Mouse (Mus musculus): ENCODE data around the gene Tns1.

The Tns1 gene

DNA sequence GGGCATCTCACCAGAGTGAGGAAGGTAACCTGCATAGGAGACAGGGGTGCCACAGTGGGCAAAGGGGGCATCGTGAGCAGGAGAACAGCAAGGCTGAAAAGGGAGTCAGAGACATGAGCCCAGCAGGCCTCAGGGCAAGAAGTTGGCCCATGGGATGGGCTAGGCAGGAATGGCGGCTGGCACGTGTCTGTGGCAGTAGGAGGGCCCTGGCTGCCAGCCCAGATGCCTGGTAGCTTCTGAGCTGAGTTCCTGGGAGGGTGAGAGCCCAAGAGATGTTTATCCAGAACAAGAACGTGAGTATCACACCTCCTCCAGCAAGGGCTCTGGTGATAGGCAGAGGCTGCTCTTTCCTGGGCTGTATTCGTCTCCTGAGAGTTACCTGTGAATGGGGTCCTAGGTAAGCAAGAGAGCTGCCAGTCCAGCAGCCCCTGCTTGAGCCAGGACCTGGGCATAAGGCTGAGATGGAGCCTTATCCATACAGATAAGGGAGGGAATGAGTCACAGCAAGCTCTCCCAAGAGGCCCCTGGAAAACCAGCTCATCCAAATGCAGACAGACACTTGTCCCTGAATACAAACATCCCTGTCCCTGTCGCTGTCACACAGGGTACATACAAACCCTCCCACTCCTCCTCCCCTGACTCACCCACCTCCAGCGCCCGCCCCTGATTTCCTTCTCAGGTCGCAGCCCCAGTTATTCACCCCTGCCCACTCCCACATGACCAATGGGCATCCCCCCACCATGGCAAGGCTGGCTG lies 2.2 kb downstream of the Tns1 start:
- DNase-seq (ENCODE audit: low spot score in 2 of 2) = no peak

GRCm38 (mm10) chr1:74121138-74121537 lies 3.1 kb downstream of the Tns1 start:
- DNase-seq (ENCODE audit: low spot score in 2 of 2) = no peak

GRCm38 (mm10) chr1:74119115-74119514 lies 5.1 kb downstream of the Tns1 start:
- DNase-seq (ENCODE audit: low spot score in 2 of 2) = no peak

GRCm38 (mm10) chr1:74117876-74118275 lies 6.4 kb downstream of the Tns1 start:
- DNase-seq (ENCODE audit: low spot score in 2 of 2) = no peak

DNA sequence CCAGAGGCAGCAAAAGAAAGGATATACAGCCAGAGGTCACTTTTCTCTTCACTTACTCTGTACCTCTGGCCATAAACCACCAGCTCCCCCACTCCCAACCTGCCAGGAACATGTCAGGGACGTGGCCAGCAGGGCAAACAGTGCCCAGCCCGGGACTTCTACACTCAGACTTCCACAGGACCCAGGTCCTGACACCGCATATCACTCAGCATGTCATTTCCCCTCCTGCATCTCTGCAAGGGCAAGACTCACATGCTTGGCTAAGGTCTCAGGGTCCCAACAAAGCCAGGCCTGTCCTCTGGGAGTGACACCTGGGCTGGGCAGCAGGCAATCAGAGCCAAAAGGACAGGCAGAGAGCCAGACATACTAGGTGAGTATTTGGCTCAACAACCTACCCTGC lies 11.2 kb downstream of the Tns1 start:
- no peak for DNase-seq (ENCODE audit: low spot score in 2 of 2)

- no peak for DNase-seq (ENCODE audit: low spot score in 2 of 2)
These were observed 12.6 kb downstream of the Tns1 start for GRCm38 (mm10) chr1:74111696-74112030.

DNA sequence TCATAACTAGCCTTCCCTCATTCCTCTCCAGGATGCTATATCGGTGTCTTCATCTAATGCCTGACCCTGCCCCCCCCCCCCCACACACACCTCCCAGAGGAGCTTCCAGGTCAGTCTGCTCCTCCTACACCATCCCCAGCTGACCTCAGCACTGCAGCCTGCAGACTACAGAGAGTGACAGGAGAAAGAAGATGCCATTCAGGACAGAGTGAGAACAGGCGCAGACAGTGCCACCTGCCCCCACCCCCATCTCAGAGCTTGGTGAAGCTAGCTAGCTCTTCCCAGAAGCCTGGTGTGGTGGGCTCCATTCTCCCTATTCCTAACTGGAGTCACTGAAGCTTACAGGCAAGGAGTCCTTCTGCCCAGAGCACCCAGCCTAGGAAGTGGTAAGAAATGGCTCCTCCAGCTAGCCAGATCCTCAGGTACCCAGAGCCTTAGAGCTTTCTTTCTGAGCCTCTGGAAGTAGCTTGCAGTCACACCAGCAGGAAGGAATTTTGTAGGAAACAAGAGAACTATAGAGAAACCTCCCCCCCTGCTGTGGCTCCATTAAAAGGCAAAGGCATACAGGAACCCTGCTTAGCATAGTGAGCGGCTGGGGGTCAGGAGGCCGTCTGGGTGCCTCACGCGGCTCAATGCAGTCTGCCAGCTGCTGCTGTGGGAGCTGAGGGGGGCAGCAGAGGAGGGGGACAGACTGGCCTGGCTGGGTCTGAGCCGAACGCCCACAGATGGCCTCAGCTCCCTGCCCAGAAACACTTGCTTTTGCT lies 13.1 kb downstream of the Tns1 start:
- no peak for DNase-seq (ENCODE audit: low spot score in 2 of 2)

- no peak for DNase-seq (ENCODE audit: low spot score in 2 of 2)
These were observed 14.6 kb downstream of the Tns1 start for GRCm38 (mm10) chr1:74109670-74110069.

- DNase-seq (ENCODE audit: low spot score in 2 of 2) = no peak
These were observed 16.2 kb downstream of the Tns1 start for GRCm38 (mm10) chr1:74107931-74108618.

DNA sequence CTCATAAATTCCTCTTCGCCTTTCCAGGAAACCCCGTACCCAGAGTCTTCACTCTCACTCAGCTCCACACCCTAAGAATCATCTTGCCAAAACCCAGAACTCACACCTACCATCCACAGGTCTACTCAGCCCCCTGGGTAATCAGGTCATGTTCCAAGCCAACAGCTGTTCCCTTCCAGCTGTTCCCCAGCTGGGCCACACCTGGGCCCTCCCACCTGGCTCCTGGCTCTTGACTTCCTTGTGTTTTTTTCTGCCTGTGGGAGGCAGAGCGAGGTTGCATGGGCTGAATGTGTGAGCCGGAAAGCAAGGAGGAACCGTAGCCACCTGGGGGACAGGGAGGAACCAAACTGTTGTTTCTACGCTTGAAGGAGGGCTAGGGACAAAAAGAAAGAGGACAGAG lies 18.0 kb downstream of the Tns1 start:
- DNase-seq (ENCODE audit: low spot score in 2 of 2) = no peak

- no peak for DNase-seq (ENCODE audit: low spot score in 2 of 2)
These were observed 18.6 kb downstream of the Tns1 start for GRCm38 (mm10) chr1:74105660-74106059.

GRCm38 (mm10) chr1:74103654-74104353 lies 20.4 kb downstream of the Tns1 start:
- no peak for DNase-seq (ENCODE audit: low spot score in 2 of 2)

DNA sequence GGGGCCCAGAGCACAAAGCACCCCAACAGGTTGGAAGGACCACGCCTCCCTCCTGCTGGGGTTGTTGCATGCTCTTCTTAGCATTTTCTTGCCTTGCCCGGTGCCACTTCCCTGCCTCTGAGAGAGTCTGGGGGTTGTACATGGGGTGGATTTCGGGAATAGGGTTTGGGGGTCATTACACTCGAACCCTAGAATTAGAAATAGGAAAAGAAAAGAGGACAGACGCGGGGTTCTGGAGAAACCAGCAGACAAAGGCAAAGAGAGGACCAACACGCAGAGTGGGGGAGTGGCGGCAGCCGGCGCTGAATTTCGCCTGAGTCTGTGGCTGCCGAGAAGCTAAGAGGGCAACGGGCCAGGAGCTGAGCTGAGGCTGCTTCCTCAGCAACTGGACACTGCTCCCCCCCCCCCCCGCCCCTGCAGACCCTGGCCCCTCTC lies 25.2 kb downstream of the Tns1 start:
- no peak for DNase-seq (ENCODE audit: low spot score in 2 of 2)

DNA sequence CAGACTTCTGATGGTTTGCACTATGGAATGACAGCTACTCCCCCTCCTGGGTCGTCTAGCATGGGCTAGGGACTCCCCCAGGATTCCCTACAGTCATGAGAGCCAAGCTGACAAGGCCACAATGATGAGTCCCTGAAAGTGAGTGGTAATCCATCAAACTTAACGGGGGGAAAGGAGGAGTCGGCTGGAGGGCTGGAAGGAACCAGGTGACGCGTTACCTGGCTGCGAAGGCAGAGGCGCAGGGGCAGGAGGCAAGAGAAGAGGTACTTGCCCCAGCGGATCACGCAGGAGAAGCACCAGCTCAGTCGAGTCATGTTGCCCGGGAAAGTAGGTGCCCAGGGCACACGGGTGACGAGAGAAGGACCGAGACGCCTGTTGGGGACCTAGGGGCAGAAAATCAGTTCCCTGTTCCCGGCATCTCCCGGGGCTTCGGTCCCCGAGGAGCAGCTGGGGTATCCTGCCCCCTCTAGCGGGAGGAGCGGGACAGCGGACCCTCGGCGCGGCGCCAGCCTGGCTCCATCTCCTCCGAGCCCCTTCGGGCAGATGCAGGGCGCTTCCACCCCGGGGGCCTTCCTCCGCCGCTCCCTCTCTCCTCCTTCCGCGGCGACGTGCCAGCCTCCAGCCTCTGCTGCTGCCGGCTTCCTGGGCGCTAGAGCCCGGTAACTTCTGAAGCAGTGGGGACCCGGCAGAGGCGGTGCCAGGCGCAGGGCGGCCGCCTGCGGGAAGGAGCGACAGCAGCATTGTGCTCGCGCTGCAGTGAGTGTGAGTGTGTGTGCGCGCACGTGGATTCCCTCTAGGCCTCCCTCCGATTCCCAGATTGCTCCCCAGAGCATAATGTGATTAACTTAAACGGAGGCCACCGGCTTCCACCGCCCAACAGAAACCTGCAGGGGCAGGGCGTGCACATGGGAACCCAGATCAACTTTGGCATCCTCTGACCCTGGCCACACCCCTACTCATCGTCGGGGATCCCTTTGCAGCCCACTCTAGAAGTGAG lies 25.9 kb downstream of the Tns1 start:
- DNase-seq (ENCODE audit: low spot score in 2 of 2) = no peak

GRCm38 (mm10) chr1:74095728-74096127 lies 28.5 kb downstream of the Tns1 start:
- no peak for DNase-seq (ENCODE audit: low spot score in 2 of 2)

DNA sequence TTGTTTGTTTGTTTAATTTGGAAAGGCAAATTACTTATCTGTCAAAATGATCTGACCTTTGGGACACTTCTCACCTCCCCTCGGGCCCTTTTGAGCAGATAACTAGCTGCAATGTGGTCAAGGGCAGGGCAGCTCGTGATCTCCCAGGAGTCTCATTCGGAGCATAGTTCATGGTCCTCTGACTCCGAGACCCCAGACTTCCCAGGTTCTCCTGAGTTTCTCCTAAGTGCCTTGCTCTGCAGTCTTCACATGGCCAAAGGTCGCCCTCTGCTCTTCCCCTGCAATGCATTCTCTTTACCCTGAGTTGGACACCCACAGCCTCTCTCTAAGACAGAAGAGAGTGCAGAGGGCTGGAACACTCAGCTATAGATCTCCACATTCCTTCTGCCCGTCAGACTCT lies 29.0 kb downstream of the Tns1 start:
- no peak for DNase-seq (ENCODE audit: low spot score in 2 of 2)

GRCm38 (mm10) chr1:74094497-74095270 lies 29.6 kb downstream of the Tns1 start:
- DNase-seq (ENCODE audit: low spot score in 2 of 2) = peak in 1 of 2 experiments; percentile 32

- DNase-seq (ENCODE audit: low spot score in 2 of 2) = no peak
These were observed 30.8 kb downstream of the Tns1 start for GRCm38 (mm10) chr1:74093447-74093846.

- DNase-seq (ENCODE audit: low spot score in 2 of 2) = no peak
These were observed 32.0 kb downstream of the Tns1 start for GRCm38 (mm10) chr1:74092242-74092641.

DNA sequence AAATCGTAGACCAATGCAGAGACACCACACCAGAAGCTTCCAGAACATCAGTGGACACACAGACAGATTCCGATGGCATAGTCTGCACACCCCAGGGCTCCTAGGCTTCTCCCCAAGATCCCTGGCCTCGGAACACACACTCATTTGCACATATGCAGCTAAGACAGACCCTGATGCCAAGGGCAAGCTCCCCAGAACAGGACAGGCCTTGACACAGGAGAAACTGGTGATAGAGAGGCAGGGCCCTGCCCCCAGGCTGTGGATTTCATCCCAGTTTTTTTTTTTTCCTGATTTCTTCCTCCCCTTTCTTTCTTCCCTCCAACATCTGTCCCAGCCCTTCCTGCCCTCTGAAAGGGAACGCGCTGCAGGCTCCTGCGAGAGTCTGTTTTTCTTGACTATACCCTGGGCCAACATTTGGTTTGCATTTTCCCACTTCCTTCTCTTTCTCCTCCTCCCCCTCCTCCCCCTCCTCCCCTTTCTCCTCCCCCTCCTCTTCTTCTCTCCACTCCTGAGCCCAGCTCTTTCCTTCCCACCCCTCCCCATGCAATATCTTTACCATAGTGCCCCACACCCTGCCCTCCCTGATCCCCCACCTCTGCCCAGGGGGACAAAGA lies 32.5 kb downstream of the Tns1 start:
- no peak for DNase-seq (ENCODE audit: low spot score in 2 of 2)
